8 mouse cellular contexts compared by ENCODE assay signal in the genomic region with DNA sequence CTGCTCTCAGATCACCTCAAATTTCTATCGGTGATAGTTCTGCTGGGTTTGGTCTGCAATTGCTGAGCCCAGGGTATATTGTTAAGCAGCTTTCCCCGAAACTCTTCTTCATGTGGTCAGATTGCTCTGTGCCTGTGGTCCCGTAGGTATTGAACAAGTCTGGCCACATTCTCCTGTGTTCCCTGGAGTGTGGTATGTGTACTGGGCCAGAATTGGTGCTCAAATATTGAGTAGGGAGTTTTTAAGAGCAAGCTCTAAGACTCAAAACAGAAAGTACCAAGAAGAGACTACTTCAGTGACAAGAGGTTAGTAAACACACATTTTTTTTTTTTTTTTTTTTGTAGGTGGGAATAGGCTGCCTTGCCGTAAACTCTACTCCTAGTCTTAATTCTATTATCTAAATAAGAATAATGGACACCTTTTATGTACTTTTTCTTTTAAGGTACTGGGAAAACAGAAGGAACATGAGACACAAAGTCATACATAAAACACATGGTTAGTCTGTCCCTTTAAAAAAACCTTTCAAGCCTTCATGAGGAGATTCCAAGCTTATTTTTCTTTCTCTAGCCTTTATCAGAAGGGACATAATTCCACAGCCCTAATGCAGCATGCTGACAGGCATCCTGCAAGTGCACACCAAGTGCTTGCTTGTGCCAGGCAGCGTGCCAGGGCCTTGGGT. TPM values are rescaled to one million over a fixed set of nuclear protein-coding genes. Genes with fewer than 3 reads are reported as not detected.
DNase-seq lines count a peak whose midpoint lies in the region; ATAC-seq and TF ChIP-seq lines count a peak whose summit lies in the region.
"Had no signal": no experiment of that assay in that cellular context is flagged by ENCODE, and none has a peak within 500 bp of the region (broad histone marks: within the 10 kb centered on the region; RNA-seq: fewer than 3 reads in every experiment).

No protein-coding gene starts in this region.

- no peak overlapping the region for H3K9ac ChIP-seq in heart, embryonic 14.5 days (ENCODE audit: low read length)
- H3K9ac ChIP-seq in lung, embryonic 14.5 days = no peak overlapping the region

- H3K4me2 ChIP-seq in heart, embryonic 14.5 days (ENCODE audit: low read length) = peak overlapping the region; percentile 36
- peak overlapping the region; percentile 31; the same call in 1 of the 2 replicates for H3K4me2 ChIP-seq in lung, embryonic 14.5 days

- no peak for ATAC-seq in heart, embryonic 14.5 days (ENCODE audit: insufficient number of reproducible peaks, insufficient read depth, low FRiP score, low read depth)
- ATAC-seq in lung, embryonic 14.5 days (ENCODE audit: insufficient read depth) = peak; percentile 26; the same call in 1 of the 2 replicates

- no peak for DNase-seq in heart, adult 8-10 months (ENCODE audit: low spot score)
- DNase-seq in NIH3T3 (ENCODE audit: low read depth) = peak; percentile 73
- DNase-seq in adrenal gland, postnatal 36 days = peak; percentile 77 to 86
- no peak for DNase-seq in lung, embryonic 14.5 days
- DNase-seq in thymus, adult 2 months = no peak
- DNase-seq in thymus, adult 18-20 months = no peak

- H3K27me3 ChIP-seq in heart, embryonic 14.5 days (ENCODE audit: control insufficient read depth, insufficient read depth, low read length) = no peaks in the 10 kb centered on the region
- H3K27me3 ChIP-seq in lung, embryonic 14.5 days (ENCODE audit: insufficient read depth, low read length) = no peaks in the 10 kb centered on the region
- no peaks in the 10 kb centered on the region for H3K27me3 ChIP-seq in thymus, adult 2 months (ENCODE audit: control insufficient read depth, insufficient read depth, low read length)

- no peak overlapping the region for H3K4me3 ChIP-seq in heart, embryonic 14.5 days (ENCODE audit: control insufficient read depth in 1 of 2, insufficient read depth in 1 of 2, low read depth in 1 of 2, low read length in 2 of 2)
- H3K4me3 ChIP-seq in lung, embryonic 14.5 days (ENCODE audit: low read depth, low read length) = no peak overlapping the region
- H3K4me3 ChIP-seq in thymus, adult 2 months (ENCODE audit: control insufficient read depth, insufficient read depth, low read length) = no peak overlapping the region

- WGBS in heart, embryonic 14.5 days = 61% methylated on average over 5 of the region's 5 CpGs
- 43% methylated on average over 5 of the region's 5 CpGs for WGBS in lung, embryonic 14.5 days
- WGBS in thymus, adult 2 months = 87% methylated on average over 5 of the region's 5 CpGs

- no peaks in the 10 kb centered on the region for H3K9me3 ChIP-seq in heart, embryonic 14.5 days (ENCODE audit: control insufficient read depth, low read length)
- H3K9me3 ChIP-seq in lung, embryonic 14.5 days (ENCODE audit: low read depth, low read length) = no peaks in the 10 kb centered on the region

- no peak for TF ChIP-seq CTCF in lung, embryonic 14.5 days (IDR thresholded peaks at IDR 0.05; ENCODE audit: low read depth)
- TF ChIP-seq CTCF in thymus, adult 2 months (IDR thresholded peaks at IDR 0.05; ENCODE audit: borderline replicate concordance, control insufficient read depth, extremely low read depth, insufficient read depth, low read length, poor library complexity) = no peak

- H3K36me3 ChIP-seq in heart, embryonic 14.5 days (ENCODE audit: control insufficient read depth, insufficient read depth, low read length) = no peaks in the 10 kb centered on the region
- H3K36me3 ChIP-seq in lung, embryonic 14.5 days (ENCODE audit: insufficient read depth) = no peaks in the 10 kb centered on the region
- no peaks in the 10 kb centered on the region for H3K36me3 ChIP-seq in thymus, adult 2 months (ENCODE audit: control insufficient read depth, insufficient read depth, low read length)

- peaks cover 30 to 35% of the 10 kb centered on the region in 2 experiments for H3K4me1 ChIP-seq in heart, embryonic 14.5 days (ENCODE audit: control insufficient read depth in 2 of 2, insufficient read depth in 2 of 2, low read length in 2 of 2)
- H3K4me1 ChIP-seq in lung, embryonic 14.5 days (ENCODE audit: insufficient read depth) = peaks cover 37% of the 10 kb centered on the region
- H3K4me1 ChIP-seq in thymus, adult 2 months (replicated peaks; ENCODE audit: control insufficient read depth, insufficient read depth, low read length) = no peaks in the 10 kb centered on the region

- peak overlapping the region; percentile 83 to 91 for H3K27ac ChIP-seq in heart, embryonic 14.5 days (replicated peaks in 1 of 2; ENCODE audit: control insufficient read depth in 1 of 2, insufficient read depth in 1 of 2, low read depth in 2 of 2, low read length in 2 of 2)
- H3K27ac ChIP-seq in lung, embryonic 14.5 days (ENCODE audit: low read depth) = peak overlapping the region; percentile 88
- H3K27ac ChIP-seq in thymus, adult 2 months (ENCODE audit: control insufficient read depth, insufficient read depth, low read length) = no peak overlapping the region

- TF ChIP-seq POLR2A in thymus, adult 2 months (IDR thresholded peaks at IDR 0.05; ENCODE audit: control insufficient read depth, extremely low read depth, insufficient read depth, low read length, poor library complexity) = no peak

RNA-seq across cellular contexts. Expression of a gene that starts 46.2 kb away (rescaled TPM):
- not detected in 2 replicates for polyA plus RNA-seq in heart, embryonic 14.5 days (2014; fragmentation: Nextera tagmentation; extraction: Ambion mirVana)
- total RNA-seq in heart, adult 8-10 months (2022) = not detected
- not detected for total RNA-seq in adrenal gland, postnatal 36 days (2021)
- 0.83 TPM in 1 of 2 replicates, not detected in the other for polyA plus RNA-seq in lung, embryonic 14.5 days (2014; fragmentation: Nextera tagmentation; extraction: Ambion mirVana)
- 0.27 TPM in 1 of 2 replicates, not detected in the other for polyA plus RNA-seq in thymus, adult 2 months (2012; rRNA removed)
- total RNA-seq: megakaryocyte-erythroid progenitor cell, adult 5-6 weeks had no signal

Comparison
In these comparisons a context has a peak if more than half of its experiments do, and no peak if none do; other contexts are left out.
1. DNase-seq: peak in NIH3T3 (single experiment) and adrenal gland, postnatal 36 days (2 of 2); none in heart, adult 8-10 months (single experiment), lung, embryonic 14.5 days (single experiment), thymus, adult 2 months (single experiment) and thymus, adult 18-20 months (0 of 2).